Mouse (Mus musculus): ENCODE measurements around the gene Fam160a1. TPM values are rescaled to one million over a fixed set of nuclear protein-coding genes. Genes with fewer than 3 reads are reported as not detected.
A peak's percentile ranks its signal among the peaks of the same experiment; 100 is the strongest.

Fam160a1 gene
- total RNA-seq, 2 experiments from 2014 or later = 3.6 to 5.2 TPM

DNA sequence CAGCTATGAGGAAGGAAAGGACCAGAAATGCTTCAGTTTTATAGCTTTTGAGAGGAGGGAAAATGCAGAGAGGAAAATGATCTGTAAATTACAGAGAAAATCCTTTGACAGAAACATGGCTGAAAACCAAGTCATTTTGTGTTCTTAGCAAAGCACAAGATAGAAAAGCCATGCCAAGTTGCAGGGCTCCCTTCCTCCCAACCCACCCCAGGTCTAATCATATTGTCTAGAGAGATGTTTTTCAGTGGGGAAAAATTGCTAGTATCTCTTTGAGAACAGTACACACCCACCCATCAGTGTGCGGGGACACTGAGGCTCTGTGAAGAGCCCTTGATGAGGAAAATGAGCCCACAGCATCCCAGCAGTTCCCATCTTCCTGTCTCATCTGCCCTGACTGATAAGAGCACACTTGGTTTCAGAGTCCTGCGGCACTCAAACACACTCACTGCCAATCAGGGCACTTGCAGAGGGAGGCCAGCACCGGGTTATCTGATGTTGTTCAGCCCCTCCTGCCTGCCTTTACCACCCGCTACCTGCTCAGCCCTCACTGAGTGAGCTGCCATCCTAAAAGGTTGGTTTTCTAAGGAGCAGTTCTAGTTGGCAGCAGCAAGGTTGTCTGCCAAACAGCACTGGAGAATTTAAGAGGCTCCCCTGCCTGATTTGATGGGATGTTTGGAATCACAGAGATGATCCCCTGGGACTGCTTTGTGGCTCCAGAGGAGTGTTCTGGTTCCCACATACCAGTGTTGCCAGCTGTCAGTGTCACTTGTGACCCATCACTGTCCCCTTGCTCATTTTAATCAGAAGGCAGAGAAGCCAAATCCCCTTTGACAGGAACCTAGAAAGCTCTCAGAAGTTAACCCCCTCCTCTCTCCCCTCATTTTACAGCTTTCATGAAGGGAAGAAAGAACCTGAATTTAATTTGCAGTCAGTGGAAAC lies 164.1 kb downstream of the Fam160a1 start:
- intact Hi-C loops (cut with DNase I) = no loop called here
- no peak for DNase-seq (ENCODE audit: low spot score in 2 of 2)

DNA sequence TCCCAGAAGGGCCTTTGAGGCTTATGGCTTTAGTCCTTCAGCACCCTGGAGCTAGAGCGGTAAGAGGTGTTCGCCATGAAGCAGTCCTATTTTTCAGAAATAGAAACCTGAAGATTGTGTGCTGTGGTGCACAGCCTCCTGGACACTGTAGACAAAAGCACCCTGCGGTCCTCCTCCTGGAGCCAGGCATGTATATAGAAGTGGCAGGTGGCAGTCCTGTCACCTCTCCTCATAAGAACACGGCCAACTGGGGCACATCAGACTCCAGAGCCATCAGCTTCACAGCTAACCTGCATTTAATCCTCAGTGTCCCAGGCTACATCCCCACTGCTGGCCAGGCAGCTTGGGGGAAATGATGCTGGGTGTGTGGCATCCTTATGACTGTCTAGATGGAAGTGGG lies 167.9 kb downstream of the Fam160a1 start:
- intact Hi-C loops (cut with DNase I) = no loop called here

DNA sequence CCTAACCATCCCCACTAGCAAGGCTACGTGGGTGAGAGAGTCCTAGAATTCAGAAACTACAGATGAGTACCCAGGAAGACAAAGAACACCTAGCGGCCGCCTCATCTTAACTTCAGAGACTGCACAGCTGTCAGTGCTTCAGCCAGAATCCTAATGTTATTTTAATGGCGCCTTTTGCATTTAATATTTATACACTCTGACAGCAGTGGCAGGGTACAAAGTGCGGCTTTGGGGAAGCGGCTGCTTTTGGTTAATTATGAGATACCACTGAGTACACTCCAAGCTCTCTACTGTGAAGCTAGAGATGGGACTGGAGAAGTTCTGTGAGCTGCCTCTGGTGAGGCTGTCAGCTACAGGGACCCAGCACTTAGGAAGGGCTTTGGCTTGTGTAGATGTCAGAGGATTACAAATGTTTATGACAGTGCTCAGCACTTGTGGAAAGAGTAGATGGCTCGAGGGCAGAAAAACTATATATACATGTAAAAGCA lies 171.5 kb downstream of the Fam160a1 start:
- DNase-seq (ENCODE audit: low spot score in 2 of 2) = no peak
- intact Hi-C loops (cut with DNase I) = no loop called here

More for the DNA sequence above, 167.9 kb downstream of the Fam160a1 start:
- DNase-seq (ENCODE audit: low spot score in 2 of 2) = no peak

- DNase-seq (ENCODE audit: low spot score in 2 of 2) = no peak
- intact Hi-C loops (cut with DNase I) = no loop called here
Measured at GRCm38 (mm10) chr3:85644814-85645213, 172.3 kb downstream of the Fam160a1 start.

DNA sequence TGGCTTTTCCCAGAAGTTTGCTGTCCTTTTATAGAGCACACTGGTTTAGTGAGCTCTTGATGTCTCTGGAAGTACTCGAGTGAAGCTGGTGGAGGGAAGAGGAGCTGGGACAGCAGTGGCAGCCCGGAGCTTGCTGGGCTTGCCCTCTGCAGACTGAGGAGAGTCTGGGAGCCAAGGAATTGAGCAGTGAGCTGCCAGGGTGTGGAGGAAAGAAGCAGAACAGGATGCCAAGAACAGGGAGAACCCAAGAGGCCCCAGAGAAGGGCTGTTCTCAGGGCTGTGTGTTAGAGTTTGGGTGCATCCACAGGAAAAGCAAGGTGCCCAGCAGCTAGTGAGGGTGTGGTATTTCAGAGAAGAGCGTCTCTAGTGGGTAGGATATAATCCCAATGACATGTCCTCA lies 175.3 kb downstream of the Fam160a1 start:
- intact Hi-C loops (cut with DNase I) = no loop called here
- DNase-seq (ENCODE audit: low spot score in 2 of 2) = no peak

GRCm38 (mm10) chr3:85636716-85637447 lies 180.2 kb downstream of the Fam160a1 start:
- intact Hi-C loops (cut with DNase I) = loop anchor here (1.0 kb wide), 1 partner anchor 25 kb away; no protein-coding TSS in a partner anchor
- DNase-seq (ENCODE audit: low spot score in 2 of 2) = peak in 1 of 2 experiments; percentile 82

GRCm38 (mm10) chr3:85635591-85635990 lies 181.5 kb downstream of the Fam160a1 start:
- no peak for DNase-seq (ENCODE audit: low spot score in 2 of 2)
- intact Hi-C loops (cut with DNase I) = no loop called here

- intact Hi-C loops (cut with DNase I) = no loop called here
- no peak for DNase-seq (ENCODE audit: low spot score in 2 of 2)
Measured at GRCm38 (mm10) chr3:85635126-85635419, 182.0 kb downstream of the Fam160a1 start.

DNA sequence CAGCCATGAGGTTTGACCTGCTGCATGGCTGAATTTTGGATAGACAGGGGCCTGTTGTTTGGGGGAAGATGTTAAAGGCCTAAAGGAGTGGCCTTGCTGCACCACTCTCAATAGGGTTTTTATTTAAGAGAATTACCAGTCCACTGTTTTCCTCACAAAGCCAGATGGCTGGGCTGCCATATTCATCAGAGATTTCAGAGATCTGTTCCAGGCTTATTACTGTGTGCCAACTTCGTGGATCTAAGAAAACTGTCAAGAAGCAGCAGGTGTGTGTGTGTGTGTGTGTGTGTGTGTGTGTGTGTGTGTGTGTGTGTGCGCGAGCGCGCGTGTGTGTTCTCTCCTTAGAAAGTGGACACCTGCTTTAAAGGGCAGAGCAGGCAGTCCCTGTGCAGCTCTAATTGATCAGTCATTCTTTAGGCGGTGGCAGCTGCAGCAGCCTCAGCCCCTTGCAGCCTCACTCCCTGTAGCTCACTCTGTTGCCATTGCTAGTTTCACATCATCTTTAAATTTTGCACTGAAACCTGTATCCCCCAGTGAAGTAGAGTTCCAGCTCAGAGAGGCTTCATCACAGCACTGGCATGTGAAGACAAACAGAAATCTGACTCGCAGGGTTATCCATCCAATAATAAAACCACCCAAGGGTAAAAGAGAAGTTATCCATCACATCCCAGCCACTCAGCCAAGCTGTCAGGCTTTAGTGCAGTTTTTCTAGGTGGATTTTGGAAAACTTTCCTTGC lies 182.5 kb downstream of the Fam160a1 start:
- intact Hi-C loops (cut with DNase I) = no loop called here
- peak in 1 of 2 experiments; percentile 41 for DNase-seq (ENCODE audit: low spot score in 2 of 2)

DNA sequence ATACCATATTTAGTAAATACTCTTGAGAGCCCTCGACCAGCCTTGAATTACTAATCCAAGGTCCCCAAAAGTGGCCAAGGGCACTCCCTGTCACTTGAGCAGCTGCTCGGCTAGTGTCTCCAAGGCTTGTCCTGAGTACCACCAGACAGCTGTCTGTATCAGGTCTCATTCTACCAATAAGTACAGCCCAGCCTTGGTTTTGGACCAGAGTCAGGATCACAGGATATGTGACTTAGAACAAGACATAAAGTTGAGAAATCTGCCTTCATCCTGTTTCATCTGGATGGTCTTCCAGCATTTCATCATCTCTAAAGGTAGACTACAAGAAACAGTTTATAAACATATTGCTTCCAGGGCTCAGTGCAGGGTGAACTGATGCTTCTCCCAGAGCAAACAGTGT lies 183.4 kb downstream of the Fam160a1 start:
- intact Hi-C loops (cut with DNase I) = no loop called here
- DNase-seq (ENCODE audit: low spot score in 2 of 2) = no peak

DNA sequence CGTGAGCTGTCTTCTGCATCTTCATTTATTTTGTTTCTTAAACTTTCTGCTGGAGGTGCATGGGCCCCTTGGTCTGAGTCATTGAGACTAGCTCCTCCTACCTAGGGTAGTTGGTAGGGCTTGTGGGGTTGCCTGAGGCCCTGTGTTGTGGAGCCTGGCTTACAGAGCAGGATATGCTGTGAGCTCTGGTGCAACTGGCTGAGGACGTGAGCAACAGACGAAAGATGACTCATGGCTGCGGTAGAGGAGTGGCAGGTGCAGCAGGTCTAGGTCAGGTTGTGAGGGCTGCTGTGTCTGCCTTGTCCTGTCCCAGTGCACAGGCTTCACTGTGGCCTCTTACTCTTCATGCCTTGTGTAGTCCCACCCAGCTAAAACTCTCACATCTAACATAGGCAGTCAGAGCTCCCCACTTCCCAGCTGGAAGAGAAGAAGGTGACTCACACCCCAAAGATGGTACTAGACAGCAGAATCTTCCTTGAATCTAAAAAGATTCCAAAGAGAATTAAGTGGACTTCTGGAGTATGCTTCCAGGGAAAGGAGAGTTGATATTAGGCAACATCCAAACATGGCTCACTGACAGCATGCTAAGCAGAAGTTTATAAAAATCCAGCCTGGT lies 187.1 kb downstream of the Fam160a1 start:
- intact Hi-C loops (cut with DNase I) = no loop called here
- peak in 1 of 2 experiments; percentile 60 for DNase-seq (ENCODE audit: low spot score in 2 of 2)

- DNase-seq (ENCODE audit: low spot score in 2 of 2) = peak in 1 of 2 experiments; percentile 62
- intact Hi-C loops (cut with DNase I) = no loop called here
Measured at GRCm38 (mm10) chr3:85619751-85620150, 197.3 kb downstream of the Fam160a1 start.

DNA sequence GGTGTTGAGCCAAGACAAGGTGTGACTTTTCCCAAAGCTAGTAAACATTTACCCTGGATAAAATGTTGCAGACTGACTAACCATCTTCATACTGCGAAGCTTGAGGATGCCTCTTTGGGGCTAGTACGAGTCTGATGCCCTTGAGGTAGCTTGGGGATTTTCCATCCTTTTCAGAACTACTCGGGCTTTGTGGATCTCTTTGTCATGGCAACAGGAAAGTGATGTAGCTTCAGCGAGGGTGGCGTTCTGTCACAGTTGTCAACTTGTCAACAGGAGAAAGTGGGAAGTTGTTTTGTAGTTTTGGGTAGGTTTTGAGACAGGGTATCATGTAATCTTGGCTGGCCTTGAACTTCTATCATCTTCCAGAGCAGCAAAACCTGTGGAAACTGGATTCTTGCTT lies 197.7 kb downstream of the Fam160a1 start:
- intact Hi-C loops (cut with DNase I) = no loop called here
- DNase-seq (ENCODE audit: low spot score in 2 of 2) = peak in 1 of 2 experiments; percentile 66

GRCm38 (mm10) chr3:85618885-85619284 lies 198.2 kb downstream of the Fam160a1 start:
- intact Hi-C loops (cut with DNase I) = no loop called here
- peak in 1 of 2 experiments; percentile 26 for DNase-seq (ENCODE audit: low spot score in 2 of 2)

DNA sequence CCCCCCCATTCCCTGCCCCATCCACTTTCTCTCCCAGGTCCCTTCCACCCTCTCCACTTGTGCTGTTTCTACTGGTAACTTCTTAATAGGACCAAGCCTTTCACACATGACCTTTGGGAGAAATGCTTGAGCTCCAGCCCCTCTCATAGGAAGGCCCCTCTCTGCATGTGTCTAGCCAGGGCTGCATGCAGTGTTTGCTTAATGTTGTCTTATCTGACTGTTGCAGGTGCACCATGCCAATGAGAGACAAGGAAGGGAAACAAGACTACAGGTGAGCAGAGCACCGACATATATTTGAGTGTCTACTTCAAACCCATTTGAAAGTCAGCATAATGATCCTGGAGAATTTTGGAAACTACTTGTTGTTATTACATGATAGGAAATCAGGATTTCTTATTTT lies 200.7 kb downstream of the Fam160a1 start:
- intact Hi-C loops (cut with DNase I) = no loop called here
- DNase-seq (ENCODE audit: low spot score in 2 of 2) = no peak

Other genes starting within 250 kb of the Fam160a1 start
- 10 to 100 TPM; 20.3 to 22.4 TPM for gene Gatb, start 243.2 kb downstream of the Fam160a1 start, total RNA-seq (2021)
- under 1 TPM; 0.34 to 0.62 TPM for gene Glt28d2, start 70.2 kb upstream of the Fam160a1 start, total RNA-seq (2021)
- gene Gm37240, start 70.2 kb upstream of the Fam160a1 start, total RNA-seq (2021) = 1 to 10 TPM in 1 of 2 experiments, under 1 TPM in 1; 0.69 to 2.2 TPM
- gene Sh3d19, start 153.8 kb upstream of the Fam160a1 start, total RNA-seq (2021) = 10 to 100 TPM; 17.8 to 22.3 TPM
- gene Prss48, start 185.2 kb upstream of the Fam160a1 start, total RNA-seq (2021) = not detected

Measured in left cerebral cortex, postnatal 25 days (tissue).